Mouse (Mus musculus) heart, adult 2 months (tissue): ENCODE results near the gene Zfp988.
"Not testable (repeated sequence)": the region's sequence is repeated elsewhere in the genome, so short reads cannot be mapped to it uniquely, and the experiment has no call there.

ENCODE experiments used
- CTCF ChIP-seq: fragments of 200-600 bp; IDR thresholded peaks from 2 replicates; pipeline ENCODE4 v1.8.1; 2022; ENCODE audit warnings: antibody characterized with exemption, mild to moderate bottlenecking, moderate library complexity
- EP300 ChIP-seq: fragments of 200-500 bp; IDR thresholded peaks from 2 replicates; pipeline ENCODE4 v1.6.1; 2011; ENCODE audit warnings: low read depth, low read length, control low read depth; ENCODE audit not compliant: insufficient read depth

GRCm38 (mm10) chr4:147369564-147369963 is 64.1 kb downstream of the Zfp988 start:
- not testable (repeated sequence) for TF ChIP-seq CTCF, EP300
